Mouse (Mus musculus) CD4-positive helper T cell, adult 2 months (primary cell): Measurements from ENCODE around the gene Epb41l2.

ENCODE experiments used
- DNase-seq: peaks from one replicate; pipeline ENCODE4 v3.0.0-alpha.2; 2012; ENCODE audit warnings: low read depth, missing footprints, low spot score

Gene Epb41l2

GRCm38 (mm10) chr10:25399016-25399415 lies 39.4 kb downstream of the Epb41l2 start:
- no peak for DNase-seq

- no peak for DNase-seq
Observed at GRCm38 (mm10) chr10:25400076-25400475, 40.5 kb downstream of the Epb41l2 start.

GRCm38 (mm10) chr10:25400646-25401045 lies 41.0 kb downstream of the Epb41l2 start:
- DNase-seq: no peak

GRCm38 (mm10) chr10:25401356-25401755 lies 41.8 kb downstream of the Epb41l2 start:
- no peak for DNase-seq

GRCm38 (mm10) chr10:25402886-25403285 lies 43.3 kb downstream of the Epb41l2 start:
- no peak for DNase-seq

- DNase-seq: no peak
Observed at GRCm38 (mm10) chr10:25403813-25404701, 44.5 kb downstream of the Epb41l2 start.

- no peak for DNase-seq
Observed at GRCm38 (mm10) chr10:25404702-25405098, 45.1 kb downstream of the Epb41l2 start.

GRCm38 (mm10) chr10:25405551-25405950 lies 46.0 kb downstream of the Epb41l2 start:
- DNase-seq: no peak

- DNase-seq: no peak
Observed at GRCm38 (mm10) chr10:25406695-25407094, 47.1 kb downstream of the Epb41l2 start.

GRCm38 (mm10) chr10:25408136-25408650 lies 48.6 kb downstream of the Epb41l2 start:
- no peak for DNase-seq

GRCm38 (mm10) chr10:25411836-25412373 lies 52.3 kb downstream of the Epb41l2 start:
- DNase-seq: no peak

GRCm38 (mm10) chr10:25415188-25415717 lies 55.7 kb downstream of the Epb41l2 start:
- peak; percentile 18 for DNase-seq

GRCm38 (mm10) chr10:25416696-25417095 lies 57.1 kb downstream of the Epb41l2 start:
- DNase-seq: no peak

GRCm38 (mm10) chr10:25426058-25426457 lies 66.5 kb downstream of the Epb41l2 start:
- no peak for DNase-seq

- DNase-seq: no peak
Observed at GRCm38 (mm10) chr10:25426814-25427213, 67.2 kb downstream of the Epb41l2 start.

- no peak for DNase-seq
Observed at GRCm38 (mm10) chr10:25427523-25427922, 67.9 kb downstream of the Epb41l2 start.

GRCm38 (mm10) chr10:25428658-25429057 lies 69.1 kb downstream of the Epb41l2 start:
- DNase-seq: no peak

GRCm38 (mm10) chr10:25429346-25429745 lies 69.7 kb downstream of the Epb41l2 start:
- no peak for DNase-seq

GRCm38 (mm10) chr10:25430862-25431261 lies 71.3 kb downstream of the Epb41l2 start:
- no peak for DNase-seq

- DNase-seq: no peak
Observed at GRCm38 (mm10) chr10:25432351-25432750, 72.8 kb downstream of the Epb41l2 start.

- no peak for DNase-seq
Observed at GRCm38 (mm10) chr10:25432938-25433337, 73.3 kb downstream of the Epb41l2 start.

- DNase-seq: no peak
Observed at GRCm38 (mm10) chr10:25433524-25433923, 73.9 kb downstream of the Epb41l2 start.
